Mouse (Mus musculus) kidney, embryonic 16.5 days (tissue): ENCODE data around the gene Pard3b. TPM values are rescaled to one million over a fixed set of nuclear protein-coding genes. Genes with fewer than 3 reads are reported as not detected.
A peak's percentile ranks its signal among the peaks of the same experiment; 100 is the strongest.

Experiments used
- ATAC-seq: fragments of 200-750 bp; cut with Nextera tagmentation; 2 replicates; pipeline ENCODE4 v1.8.0; 2017; ENCODE audit warnings: moderate TSS enrichment; ENCODE audit not compliant: low FRiP score, low TSS enrichment
- H3K27ac ChIP-seq: fragments of 300-500 bp; sonication (generic); 2 replicates; pipeline ENCODE4 v1.5.1; 2014; ENCODE audit warnings: low read length
- H3K27me3 ChIP-seq: fragments of 300-500 bp; sonication (generic); 2 replicates; pipeline ENCODE4 v1.6.1; 2014; ENCODE audit warnings: low read length, control low read depth, mixed read lengths; ENCODE audit not compliant: insufficient read depth
- H3K36me3 ChIP-seq: fragments of 300-500 bp; sonication (generic); 2 replicates; pipeline ENCODE4 v1.6.1; 2014; ENCODE audit warnings: low read length, control low read depth, mixed read lengths; ENCODE audit not compliant: insufficient read depth
- H3K4me1 ChIP-seq: fragments of 300-500 bp; sonication (generic); 2 replicates; pipeline ENCODE4 v1.6.1; 2014; ENCODE audit warnings: low read length, control low read depth, mixed read lengths; ENCODE audit not compliant: insufficient read depth
- H3K4me2 ChIP-seq: fragments of 300-500 bp; sonication (generic); replicated peaks from 2 replicates; pipeline ENCODE4 v1.6.1; 2014; ENCODE audit warnings: low read depth, low read length
- H3K4me3 ChIP-seq: fragments of 300-500 bp; sonication (generic); 2 replicates; pipeline ENCODE4 v1.5.1; 2014; ENCODE audit warnings: mild to moderate bottlenecking, low read length
- H3K9ac ChIP-seq: fragments of 300-500 bp; sonication (generic); replicated peaks from 2 replicates; pipeline ENCODE4 v1.6.1; 2014; ENCODE audit warnings: low read length
- H3K9me3 ChIP-seq: fragments of 300-500 bp; sonication (generic); 2 replicates; pipeline ENCODE4 v1.6.1; 2016; ENCODE audit warnings: low read length, control low read depth
- WGBS: fragments of 180-500 bp; shearing (Covaris S2); extraction: QIAGEN DNeasy Blood & Tissue Kit; methylation state at CpG from one replicate; pipeline ENCODE4 v1.1.7; 2014; 5-methylcytosine and 5-hydroxymethylcytosine counted together
- polyA plus RNA-seq: library from polyadenylated mRNA; unstranded; fragments of >200 nt; fragmentation: Nextera tagmentation; extraction: Ambion mirVana; gene quantifications from 2 replicates; pipeline ENCODE4 v1.2.1, GENCODE M21; 2015

Gene Pard3b
- polyA plus RNA-seq, 1 experiment from 2014 or later = 17.6 TPM

DNA sequence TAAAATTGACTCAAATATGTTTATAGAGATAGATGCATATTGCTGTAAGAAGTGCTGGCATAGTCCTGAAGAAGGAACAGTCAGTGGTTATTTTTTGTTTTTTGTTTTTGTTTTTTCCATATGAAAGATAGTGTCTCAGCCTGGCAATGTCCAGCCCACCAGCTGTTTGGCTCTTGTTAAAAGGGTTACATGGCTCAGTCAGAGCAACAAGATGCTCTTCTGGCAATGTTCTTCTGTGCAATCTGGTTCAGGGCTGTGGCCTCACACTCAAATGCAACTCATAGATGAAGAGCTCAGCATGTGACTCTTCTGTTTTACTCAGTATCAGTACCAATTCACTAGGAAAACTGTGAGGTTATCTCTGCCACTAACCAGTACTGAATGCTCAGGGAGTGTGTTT lies 104.2 kb downstream of the Pard3b start:
- no peak overlapping the region for H3K4me2 ChIP-seq
- H3K27ac ChIP-seq = no peak overlapping the region
- H3K9me3 ChIP-seq = no peaks in the 10 kb centered on the region
- no peaks in the 10 kb centered on the region for H3K27me3 ChIP-seq
- no peaks in the 10 kb centered on the region for H3K4me1 ChIP-seq
- H3K4me3 ChIP-seq = no peak overlapping the region
- H3K9ac ChIP-seq = no peak overlapping the region
- H3K36me3 ChIP-seq = no peaks in the 10 kb centered on the region
- no peak for ATAC-seq

DNA sequence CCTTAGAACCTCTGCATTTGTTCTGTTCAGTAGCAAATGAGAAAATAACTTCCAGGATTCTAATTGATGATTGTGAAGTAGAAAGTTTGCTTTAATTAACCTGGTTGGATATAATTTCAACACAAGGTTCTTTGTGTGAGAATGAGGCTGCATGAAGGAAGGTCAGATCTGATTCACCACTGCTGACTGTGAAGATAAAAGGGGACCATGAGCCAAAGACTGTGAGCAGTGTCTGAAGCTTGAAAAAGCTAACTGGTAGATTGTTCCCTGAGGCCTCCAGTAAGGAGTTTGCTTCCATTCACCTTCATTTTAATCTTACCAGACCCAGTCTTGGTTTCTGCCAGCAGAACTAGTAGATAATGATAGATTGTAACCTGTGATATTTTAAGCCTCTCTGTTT lies 108.9 kb downstream of the Pard3b start:
- no peak overlapping the region for H3K4me2 ChIP-seq
- no peaks in the 10 kb centered on the region for H3K27me3 ChIP-seq
- no peak for ATAC-seq
- H3K9ac ChIP-seq = no peak overlapping the region
- no peaks in the 10 kb centered on the region for H3K4me1 ChIP-seq
- no peak overlapping the region for H3K27ac ChIP-seq
- no peaks in the 10 kb centered on the region for H3K9me3 ChIP-seq
- no peaks in the 10 kb centered on the region for H3K36me3 ChIP-seq
- no peak overlapping the region for H3K4me3 ChIP-seq

DNA sequence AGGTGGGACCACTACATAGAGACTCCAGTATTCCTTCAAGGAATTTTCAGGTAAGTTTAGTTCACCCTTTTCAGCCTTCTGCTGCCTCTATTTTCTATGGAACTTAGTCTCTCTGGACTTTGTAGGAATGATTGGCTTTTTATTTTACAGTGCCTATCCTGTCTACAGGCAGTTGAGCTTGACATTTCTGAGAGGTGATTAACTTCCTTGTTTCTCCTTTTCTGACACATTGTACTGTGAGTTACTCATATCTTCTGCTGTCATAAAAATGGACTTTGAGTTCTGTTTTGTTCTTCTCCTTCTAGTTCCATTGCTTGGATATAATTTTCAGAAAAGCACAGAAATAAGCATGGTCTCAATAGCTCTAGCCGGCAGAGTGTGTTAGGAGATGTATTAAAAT lies 112.4 kb downstream of the Pard3b start:
- H3K4me2 ChIP-seq = no peak overlapping the region
- H3K9me3 ChIP-seq = peaks cover 3% of the 10 kb centered on the region; the same call in 1 of the 2 replicates
- no peak overlapping the region for H3K4me3 ChIP-seq
- ATAC-seq = no peak
- no peak overlapping the region for H3K9ac ChIP-seq
- no peaks in the 10 kb centered on the region for H3K4me1 ChIP-seq
- 97% methylated on average over 1 of the region's 1 CpGs for WGBS
- no peak overlapping the region for H3K27ac ChIP-seq
- H3K27me3 ChIP-seq = no peaks in the 10 kb centered on the region
- H3K36me3 ChIP-seq = no peaks in the 10 kb centered on the region

DNA sequence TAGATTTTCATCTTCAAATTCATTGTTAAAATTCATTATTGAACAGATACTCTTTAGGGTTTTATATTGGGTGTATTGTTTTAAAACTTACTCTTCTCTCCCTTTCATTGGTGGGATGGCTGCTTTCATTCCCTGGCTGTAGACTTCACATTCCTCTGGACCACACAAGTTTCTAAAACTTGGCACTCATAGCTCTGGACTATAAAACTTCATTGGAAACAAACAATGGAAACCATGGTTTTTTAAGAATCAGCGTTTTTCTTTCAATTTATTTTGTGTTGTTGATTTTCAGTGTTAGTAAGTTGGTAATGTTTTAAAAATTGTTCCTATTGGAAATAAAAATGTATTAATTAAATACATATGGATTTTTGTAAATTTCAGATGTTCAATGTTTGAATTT lies 118.1 kb downstream of the Pard3b start:
- Histone ChIP-seq H3K9me3 (peaks cover 3% of the 10 kb centered on the region; the same call in 1 of the 2 replicates), H3K4me3 (no peak overlapping the region), H3K27me3 (no peaks in the 10 kb centered on the region), H3K36me3 (no peaks in the 10 kb centered on the region), H3K9ac (no peak overlapping the region), H3K27ac (no peak overlapping the region), H3K4me1 (no peaks in the 10 kb centered on the region), H3K4me2 (no peak overlapping the region)
- WGBS = 57% methylated on average over 1 of the region's 1 CpGs
- ATAC-seq = no peak

DNA sequence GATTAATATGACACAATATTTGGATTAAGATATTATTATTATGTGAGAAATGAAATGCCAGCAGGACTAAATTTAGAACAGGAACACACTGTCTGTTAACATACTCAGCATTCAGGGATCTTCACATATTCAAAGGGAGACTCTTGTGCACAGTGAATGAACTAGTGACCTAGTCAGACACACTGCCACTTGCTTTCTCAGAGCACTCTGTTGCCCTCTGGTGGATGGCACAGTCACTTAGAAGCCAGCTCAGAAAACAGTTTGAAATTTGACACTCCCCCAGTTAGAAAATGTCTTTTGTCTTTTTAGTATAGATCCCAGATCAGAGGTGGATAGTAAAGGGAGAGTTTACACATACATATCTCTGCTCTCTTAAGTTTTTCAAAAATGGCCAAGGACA lies 132.6 kb downstream of the Pard3b start:
- H3K27ac ChIP-seq = no peak overlapping the region
- no peak overlapping the region for H3K4me3 ChIP-seq
- H3K4me1 ChIP-seq = no peaks in the 10 kb centered on the region
- H3K4me2 ChIP-seq = no peak overlapping the region
- no peak overlapping the region for H3K9ac ChIP-seq
- no peaks in the 10 kb centered on the region for H3K36me3 ChIP-seq
- H3K27me3 ChIP-seq = no peaks in the 10 kb centered on the region
- ATAC-seq = peak; percentile 65; the same call in 1 of the 2 replicates
- no peaks in the 10 kb centered on the region for H3K9me3 ChIP-seq

DNA sequence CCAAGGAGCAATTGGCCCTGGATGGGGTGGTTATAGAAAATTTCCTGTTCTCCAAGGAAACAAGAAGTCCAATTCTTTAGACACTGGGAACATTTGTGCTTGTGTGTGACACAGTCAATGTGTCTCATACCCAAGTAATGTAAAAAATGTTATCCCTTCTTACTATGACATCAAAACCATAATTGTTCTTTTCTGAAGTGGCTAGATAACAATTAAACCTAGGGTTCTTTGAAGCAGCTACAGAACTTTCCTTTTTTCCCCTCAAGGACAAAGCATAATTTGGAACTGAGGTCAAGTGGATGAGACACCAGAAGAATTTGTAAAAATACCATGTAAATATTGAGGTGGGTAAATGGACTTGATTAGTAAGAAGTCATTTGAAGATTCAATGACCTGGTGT lies 140.1 kb downstream of the Pard3b start:
- no peak overlapping the region for H3K4me3 ChIP-seq
- ATAC-seq = no peak
- H3K9me3 ChIP-seq = no peaks in the 10 kb centered on the region

DNA sequence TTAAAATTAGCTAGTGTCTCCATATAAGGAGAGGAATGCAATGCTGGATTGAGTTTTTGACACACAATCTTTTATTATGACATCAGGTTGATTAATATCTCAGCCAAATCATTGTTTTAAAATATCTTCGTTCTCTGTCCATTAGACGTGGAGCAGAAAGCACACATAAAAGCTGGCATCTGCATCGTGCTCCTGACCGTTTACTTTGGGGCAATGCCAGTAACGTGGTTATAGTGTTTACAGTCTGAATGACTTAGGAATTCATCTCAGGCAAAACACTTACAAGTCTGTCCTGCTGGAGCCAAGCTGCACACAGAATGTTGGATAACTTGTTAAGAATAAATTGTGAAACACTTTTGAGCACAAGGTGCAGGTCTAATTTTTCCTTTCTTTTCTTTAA lies 141.3 kb downstream of the Pard3b start:
- 35% methylated on average over 5 of the region's 5 CpGs for WGBS
- no peak overlapping the region for H3K4me2 ChIP-seq
- no peaks in the 10 kb centered on the region for H3K36me3 ChIP-seq
- H3K4me3 ChIP-seq = no peak overlapping the region
- no peaks in the 10 kb centered on the region for H3K27me3 ChIP-seq
- no peak overlapping the region for H3K9ac ChIP-seq
- ATAC-seq = no peak
- H3K4me1 ChIP-seq = 0 out of 2 replicates have a peak, but pooled peaks cover 3% of the 10 kb centered on the region
- H3K9me3 ChIP-seq = no peaks in the 10 kb centered on the region
- no peak overlapping the region for H3K27ac ChIP-seq

More for the DNA sequence above, 140.1 kb downstream of the Pard3b start:
- Histone ChIP-seq H3K27ac (no peak overlapping the region), H3K4me2 (no peak overlapping the region), H3K9ac (no peak overlapping the region), H3K36me3 (no peaks in the 10 kb centered on the region), H3K27me3 (no peaks in the 10 kb centered on the region), H3K4me1 (no peaks in the 10 kb centered on the region)

DNA sequence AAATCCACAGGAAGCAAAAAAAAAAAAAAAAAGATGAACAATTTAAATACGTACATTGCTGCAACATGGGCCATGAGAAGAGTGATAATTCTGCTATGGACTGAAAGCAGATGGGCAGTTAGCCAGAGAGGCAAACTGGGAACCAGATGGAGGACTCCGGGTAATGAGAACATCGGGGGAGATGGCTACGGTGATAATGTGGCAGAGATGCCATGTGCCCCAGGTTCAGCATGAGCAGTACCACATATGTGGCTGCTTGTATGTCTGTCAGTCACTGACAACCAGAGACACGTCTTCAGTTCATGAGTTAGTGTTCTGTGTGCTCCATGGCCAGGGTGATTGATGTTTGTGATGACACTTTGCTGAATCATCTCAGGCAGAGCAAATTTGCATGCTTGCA lies 157.7 kb downstream of the Pard3b start:
- Histone ChIP-seq H3K4me2 (no peak overlapping the region), H3K4me1 (no peaks in the 10 kb centered on the region), H3K9me3 (no peaks in the 10 kb centered on the region; the same call in 1 of the 2 replicates), H3K36me3 (no peaks in the 10 kb centered on the region), H3K27ac (no peak overlapping the region), H3K9ac (no peak overlapping the region), H3K4me3 (no peak overlapping the region), H3K27me3 (no peaks in the 10 kb centered on the region)
- no peak for ATAC-seq
- 73% methylated on average over 5 of the region's 5 CpGs for WGBS

DNA sequence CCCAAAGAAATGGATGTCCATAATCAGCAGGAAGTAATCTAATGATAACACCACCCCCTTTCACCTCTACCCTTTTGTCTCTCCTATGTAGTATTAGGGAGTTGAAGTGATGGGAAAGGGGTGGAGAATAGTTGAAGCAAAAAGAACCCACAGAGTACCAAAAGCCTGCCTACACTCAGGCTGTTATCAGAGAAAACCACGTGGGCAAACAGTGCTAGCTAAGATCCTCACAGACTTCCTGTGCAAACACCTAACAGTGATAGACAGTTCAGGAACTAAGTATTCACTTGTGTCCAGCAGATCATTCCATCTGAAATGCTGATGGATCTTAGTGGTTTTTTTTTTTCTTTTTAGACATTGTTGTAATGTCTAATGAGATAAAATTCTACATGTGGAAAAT lies 181.6 kb downstream of the Pard3b start:
- no peak overlapping the region for H3K4me2 ChIP-seq
- H3K4me3 ChIP-seq = no peak overlapping the region
- H3K36me3 ChIP-seq = no peaks in the 10 kb centered on the region
- H3K4me1 ChIP-seq = no peaks in the 10 kb centered on the region
- WGBS = 41% methylated on average over 1 of the region's 1 CpGs
- ATAC-seq = no peak
- H3K27ac ChIP-seq = no peak overlapping the region
- H3K27me3 ChIP-seq = no peaks in the 10 kb centered on the region
- H3K9me3 ChIP-seq = no peaks in the 10 kb centered on the region
- no peak overlapping the region for H3K9ac ChIP-seq

DNA sequence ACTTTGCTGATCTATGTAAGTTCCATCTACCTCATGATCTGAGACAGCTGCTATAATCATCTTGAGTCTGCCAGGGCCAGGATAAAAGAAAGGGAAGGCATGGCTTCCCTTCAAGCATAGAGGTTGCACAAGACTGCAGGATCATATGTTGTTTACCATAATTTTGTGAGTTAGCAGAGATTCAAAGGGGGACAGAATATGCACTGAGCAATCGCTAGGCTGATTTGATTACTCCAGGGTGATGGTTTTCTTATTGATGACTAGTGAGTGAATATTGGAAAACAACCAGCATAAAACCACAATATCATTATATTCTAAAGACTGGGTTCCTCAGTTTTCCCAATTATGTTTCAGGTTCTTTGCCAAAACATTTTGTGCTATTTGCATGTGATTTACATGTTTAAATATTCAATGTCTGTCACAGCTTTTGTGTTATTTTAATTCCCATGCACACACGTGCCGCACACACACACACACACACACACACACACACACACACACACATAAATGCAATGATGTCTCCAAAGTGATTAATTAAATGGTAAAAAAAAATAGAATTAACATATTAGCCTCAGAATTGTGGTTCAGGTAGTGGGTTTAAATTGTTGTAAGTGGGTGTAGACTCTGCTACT lies 187.1 kb downstream of the Pard3b start:
- ATAC-seq = no peak
- Histone ChIP-seq H3K9me3 (no peaks in the 10 kb centered on the region), H3K27me3 (no peaks in the 10 kb centered on the region), H3K4me2 (no peak overlapping the region), H3K9ac (no peak overlapping the region), H3K27ac (no peak overlapping the region), H3K4me3 (no peak overlapping the region), H3K36me3 (no peaks in the 10 kb centered on the region), H3K4me1 (no peaks in the 10 kb centered on the region)
- 96% methylated on average over 3 of the region's 3 CpGs for WGBS
